Mouse (Mus musculus): ENCODE data around the gene Gm10638.

The Gm10638 gene

DNA sequence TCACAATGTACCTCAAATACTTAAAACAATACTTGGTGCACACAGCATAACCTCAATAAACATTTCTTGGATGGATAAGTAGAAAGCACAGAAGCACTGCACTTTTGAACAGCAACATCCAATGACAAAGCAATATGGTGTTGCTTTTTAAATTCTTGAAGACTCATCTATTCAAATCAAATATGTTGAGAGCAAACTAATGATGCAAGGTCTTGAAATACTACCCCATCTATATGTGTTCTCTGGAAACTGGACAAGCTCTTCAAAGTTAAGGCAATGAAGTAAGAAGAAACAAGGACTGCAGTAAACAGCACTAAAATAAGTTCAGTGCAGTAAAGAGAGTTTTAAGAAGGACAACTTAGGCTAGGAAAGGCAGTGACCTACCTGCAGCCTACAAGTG, 4.6 kb upstream of the Gm10638 start:
- DNase-seq = no peak

DNA sequence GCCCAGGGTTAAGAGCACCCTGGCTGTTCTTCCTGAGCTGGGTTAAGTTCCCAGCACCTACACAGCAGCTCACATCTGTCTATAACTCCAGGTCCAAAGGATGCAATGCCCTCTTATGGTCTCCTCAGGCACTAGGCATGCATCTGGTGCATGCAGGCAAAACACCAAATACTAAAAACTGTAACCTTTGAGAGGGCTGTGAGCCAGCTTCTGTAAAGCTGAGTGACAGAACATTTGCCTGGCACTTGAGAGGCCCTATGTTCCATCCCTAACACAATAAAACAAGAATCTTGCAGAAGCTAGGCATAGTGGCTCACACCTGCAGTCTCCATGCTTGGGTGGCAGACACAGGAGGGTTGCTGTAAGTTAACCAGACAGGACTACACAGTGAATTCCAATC, 3.9 kb upstream of the Gm10638 start:
- no peak for DNase-seq

DNA sequence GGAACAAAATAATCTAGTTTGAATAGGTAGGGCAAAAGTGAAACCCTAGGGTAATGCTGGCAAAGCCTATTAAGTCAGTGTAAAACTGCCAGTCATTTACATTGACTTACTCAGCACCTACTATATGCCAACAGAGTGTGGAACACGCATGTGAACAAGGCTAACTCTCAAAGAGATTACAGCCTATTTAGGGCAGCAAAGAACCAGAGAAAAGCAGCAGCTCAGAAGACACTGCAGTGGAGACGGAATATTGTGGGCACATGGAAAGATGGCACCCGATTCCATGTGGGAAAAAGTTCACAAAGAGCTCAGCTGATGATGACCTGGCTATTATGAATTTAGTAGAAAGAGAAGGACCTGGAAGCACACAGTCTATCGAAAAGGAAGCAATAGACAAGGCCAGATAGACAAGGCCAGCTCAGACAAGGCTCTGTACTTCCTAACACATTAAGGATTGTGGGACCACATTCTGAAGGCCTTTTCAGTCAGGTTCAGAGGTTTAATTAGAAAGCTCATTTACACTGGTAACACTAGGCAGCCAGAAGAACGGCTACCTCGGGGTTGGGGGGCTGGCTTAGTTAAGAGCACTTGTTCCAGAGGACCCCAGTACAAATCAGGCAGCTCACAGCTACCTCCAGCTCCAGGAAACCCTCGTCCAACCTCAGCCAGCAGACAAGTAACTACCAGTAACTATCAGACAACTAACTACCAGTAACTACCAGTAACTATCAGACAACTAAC, 2.7 kb upstream of the Gm10638 start:
- DNase-seq = no peak

DNA sequence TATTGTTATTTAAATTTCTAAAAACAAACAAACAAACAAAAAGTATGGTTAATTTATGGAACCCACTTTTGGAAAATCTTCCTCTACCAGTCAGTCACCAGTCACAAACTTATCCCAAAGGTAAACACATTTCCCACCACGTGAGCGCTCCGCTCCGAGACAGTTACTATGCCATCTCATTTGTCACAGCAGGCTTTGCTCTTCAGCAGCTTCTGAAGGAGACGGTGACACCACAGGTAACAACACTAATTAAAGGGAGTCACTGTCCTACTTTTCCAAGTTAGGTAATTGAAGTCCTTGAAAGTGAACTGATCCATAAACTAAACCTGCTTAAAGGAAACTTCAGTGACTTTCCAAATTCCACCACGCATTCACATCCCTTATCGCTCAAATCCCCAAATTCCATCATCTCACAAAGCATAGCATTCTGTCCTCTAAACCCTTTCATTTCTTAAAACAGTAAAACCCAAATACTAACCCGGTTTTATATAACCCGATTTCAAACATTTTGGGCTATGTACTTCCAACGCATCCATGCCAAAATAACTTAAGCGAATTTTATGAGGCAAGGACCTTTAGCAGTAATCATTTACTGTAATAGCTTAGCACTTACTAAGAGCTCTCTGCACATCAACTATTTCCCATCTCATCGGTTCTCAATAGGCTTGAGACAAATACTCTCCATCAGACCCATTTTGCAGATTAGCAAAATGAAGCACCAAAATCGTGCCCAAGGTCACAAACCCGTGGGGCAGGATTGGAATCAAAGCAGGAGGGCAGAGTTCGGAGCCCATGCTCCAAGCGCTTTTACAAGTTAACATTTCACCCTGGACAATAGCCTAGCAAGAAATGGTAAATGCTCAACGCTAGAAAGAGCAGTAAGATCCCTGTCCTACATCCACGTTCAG, 932 bp upstream of the Gm10638 start:
- no peak for DNase-seq

DNA sequence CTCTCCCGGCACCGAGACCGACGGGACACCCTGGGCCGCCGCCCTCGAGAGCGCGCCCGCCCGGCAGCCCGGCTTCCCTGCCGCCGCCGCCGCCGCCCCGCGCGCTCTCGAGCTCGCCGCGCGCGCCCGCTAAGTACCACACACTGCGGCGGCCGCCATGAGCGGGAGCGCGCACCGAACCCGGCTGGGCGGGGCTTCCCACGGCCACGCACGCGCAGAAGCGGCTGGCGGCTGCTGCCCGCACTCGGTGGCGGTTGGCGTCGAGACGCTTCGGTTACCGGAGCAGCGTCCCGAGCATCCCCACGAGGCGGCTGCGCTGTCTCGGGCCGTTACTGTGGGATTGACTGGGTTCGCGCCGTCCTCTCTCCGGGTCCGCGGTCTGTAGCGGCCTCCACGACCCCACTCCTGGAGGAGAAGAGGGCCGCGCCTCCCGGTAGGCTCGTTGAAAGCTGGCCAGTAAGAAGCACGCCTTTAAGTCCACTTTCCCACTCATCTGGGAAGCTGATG, 489 bp downstream of the Gm10638 start:
- DNase-seq = peak; percentile 95

DNA sequence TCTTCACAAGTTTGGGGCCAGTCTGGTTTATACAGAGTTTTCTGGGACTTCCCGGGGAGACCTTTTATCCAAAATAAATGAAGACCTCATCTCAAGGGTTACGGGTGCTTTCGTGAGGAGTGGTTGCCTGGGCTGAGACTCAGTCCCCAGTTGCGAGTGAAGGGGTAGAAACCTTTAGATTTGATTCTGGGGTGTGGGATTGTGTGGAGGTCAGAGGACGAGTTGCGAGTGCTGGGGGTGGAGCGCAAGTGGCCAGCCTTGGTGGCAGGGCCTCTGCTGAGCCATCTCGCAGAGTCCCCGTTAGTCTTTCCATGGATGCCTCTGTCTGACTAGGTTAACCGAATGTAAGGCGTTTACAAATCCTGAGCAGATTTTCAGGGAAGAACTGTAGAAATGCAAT, 1.0 kb downstream of the Gm10638 start:
- DNase-seq = peak; percentile 40

DNA sequence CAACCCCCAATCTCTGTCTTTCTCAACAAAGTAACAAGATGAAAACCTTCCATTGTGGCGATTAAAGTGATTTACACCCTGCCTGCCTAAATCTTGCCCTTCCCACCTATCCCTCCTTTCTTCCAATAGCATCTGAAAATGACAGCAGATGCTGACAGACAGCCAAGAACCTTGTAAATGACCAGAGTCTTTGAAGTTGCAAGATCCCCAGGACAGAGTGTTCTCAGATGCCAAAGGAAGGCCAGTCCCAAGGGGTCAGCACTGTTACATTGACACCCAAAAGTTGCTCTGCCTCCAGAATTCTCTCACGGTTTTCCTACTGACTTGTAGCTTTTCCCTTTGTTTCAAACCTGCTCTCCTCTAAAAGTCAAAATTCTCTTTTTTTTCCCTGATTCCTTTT, 4.3 kb downstream of the Gm10638 start:
- DNase-seq = no peak

GRCm38 (mm10) chr8:86756948-86757733, 11.6 kb downstream of the Gm10638 start:
- peak; percentile 64 for DNase-seq

GRCm38 (mm10) chr8:86758651-86759050, 13.2 kb downstream of the Gm10638 start:
- peak; percentile 38 for DNase-seq

DNA sequence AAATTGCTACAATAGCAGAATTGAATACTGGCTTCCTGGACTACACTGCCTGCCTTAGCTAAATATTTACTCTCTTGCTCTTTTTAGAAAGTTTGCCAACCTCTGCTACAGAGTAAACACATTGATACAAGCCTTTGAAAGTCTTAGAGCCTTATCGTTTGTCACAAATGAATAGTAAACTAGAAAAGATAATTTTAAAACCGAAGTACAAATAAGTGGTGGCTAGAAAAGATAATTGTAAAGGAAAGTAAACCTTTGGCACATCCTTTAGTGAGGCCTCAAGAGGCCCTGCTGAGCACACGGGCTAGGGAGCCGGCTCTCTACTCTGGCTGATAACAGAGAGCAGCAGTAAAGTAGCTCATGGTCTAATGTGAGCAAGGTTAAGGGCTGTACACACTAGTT, 13.6 kb downstream of the Gm10638 start:
- peak; percentile 38 for DNase-seq

DNA sequence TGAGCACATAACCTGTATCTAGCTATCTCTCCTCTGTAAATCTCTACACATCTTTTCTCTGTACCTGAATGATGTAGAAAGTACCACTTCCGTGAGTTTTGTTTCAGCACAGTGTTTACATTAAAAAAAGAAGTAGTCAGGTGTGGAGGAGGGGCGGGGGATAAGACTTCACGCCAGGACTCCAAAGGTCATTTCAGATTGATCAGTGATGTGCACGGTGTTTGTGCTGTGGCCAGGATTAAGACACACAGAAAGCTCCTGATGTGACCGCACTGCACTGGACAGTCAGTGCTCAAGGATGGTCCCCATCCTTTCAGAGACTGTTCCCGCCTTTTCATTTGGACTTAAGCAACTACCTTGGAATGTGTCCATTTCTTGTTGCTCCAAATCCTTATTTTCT, 15.2 kb downstream of the Gm10638 start:
- DNase-seq = no peak

GRCm38 (mm10) chr8:86762806-86763205, 17.3 kb downstream of the Gm10638 start:
- no peak for DNase-seq

- no peak for DNase-seq
Measured at GRCm38 (mm10) chr8:86765155-86765554, 19.7 kb downstream of the Gm10638 start.

- no peak for DNase-seq
Measured at GRCm38 (mm10) chr8:86765669-86766068, 20.2 kb downstream of the Gm10638 start.

DNA sequence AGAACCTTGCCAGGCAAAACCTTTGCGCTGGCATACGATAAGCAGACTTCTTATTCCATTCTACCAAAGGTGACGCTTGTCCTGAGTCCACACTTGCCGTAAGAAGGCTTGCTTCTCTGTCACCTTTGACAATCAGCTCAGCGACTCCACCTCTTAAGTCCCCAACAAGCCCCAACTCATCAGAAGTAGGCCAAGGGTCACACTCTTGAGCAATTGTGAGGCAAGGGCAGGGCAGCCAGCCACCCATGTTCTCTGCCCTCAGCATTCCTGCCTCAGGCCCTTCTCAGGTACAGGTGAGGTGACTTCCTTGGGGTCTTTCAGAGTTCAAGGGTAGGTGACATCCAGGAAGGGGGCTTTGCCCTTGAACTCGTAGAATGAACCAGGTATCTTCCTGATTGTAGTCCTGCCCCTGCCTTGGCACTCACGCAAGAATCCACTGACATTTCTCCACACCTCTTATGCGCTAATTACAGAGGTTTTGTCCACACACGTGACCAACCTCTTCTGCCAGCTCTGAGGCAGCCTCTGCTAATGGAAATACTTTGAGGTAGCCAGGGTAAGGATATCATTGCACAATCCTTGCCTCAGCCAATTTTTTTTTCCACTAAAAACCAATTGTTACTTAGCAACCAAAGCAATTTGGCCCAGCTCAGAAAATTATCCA, 21.2 kb downstream of the Gm10638 start:
- DNase-seq = peak; percentile 62

DNA sequence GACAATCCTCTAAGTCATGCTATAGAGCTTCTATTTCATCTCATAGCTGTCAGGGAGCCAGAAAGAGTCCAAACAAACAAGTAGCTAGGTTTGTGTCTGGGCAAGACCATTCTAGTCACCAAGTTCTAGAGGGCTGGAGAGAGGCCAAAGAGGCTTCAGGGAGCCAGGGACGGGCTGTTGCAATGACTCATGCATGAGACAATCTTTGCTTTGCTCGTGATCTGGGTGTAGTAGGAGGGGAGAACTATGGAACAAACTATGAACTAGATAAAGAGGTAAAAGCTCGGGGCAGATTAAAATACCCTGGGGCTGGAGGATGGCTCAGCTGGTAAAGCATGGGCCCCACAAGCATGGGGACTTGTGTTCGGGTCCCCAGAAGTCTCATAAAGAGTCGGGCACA, 23.0 kb downstream of the Gm10638 start:
- no peak for DNase-seq

DNA sequence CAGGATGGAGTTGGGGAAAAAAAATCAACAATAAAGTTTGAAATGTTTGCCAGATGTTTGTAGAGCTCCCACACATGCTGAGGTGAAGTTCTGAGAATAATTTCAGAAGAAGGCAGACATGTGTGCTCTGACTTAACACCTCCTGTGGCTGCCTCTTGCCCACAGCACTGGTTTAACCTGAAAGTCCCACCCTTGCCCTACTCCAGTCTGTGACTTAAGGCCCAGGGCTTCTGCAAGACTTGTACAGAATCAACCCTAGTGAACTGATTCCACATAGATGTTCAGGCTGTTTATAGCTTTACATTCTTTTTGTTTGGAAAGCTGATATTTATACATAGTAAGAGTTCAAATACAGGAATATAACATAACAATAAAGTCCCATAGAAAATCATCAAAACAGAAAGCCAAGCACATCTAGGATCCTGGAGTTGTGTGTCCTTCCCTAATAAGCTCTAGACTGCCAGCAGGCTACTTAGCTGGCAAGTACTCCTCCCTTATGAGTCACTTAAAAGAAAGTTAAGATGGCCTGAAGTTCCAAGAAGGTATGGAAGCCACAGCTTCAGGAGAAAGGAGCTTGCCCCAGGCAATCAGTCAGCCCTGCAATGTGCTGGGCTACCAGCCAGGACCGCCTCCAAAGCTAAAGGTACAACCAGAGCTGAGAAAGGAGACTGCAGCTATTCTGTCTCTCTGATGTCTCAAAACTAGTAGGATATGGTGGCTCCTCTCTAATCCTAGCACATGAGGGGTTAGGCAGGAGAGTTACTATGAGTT, 24.6 kb downstream of the Gm10638 start:
- peak; percentile 58 for DNase-seq

DNA sequence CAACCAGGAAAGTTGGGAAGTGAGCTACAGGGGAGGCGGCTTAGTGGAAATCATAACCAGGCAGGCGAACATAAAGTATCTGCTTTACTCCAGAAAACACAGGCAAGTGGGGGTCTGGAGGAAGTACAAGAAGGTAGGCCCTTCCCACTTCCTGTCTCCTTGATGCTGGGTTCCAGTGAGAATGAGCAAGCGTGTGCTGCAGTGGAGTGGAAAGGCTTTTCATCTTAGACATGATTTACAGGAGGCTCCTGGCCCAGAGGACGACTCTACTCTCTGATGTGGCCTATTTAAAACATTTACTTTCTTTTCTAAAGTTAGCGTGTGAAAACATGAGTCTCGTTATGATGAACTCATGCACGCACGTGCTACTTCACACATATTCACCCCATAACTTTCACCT, 33.7 kb downstream of the Gm10638 start:
- no peak for DNase-seq

DNA sequence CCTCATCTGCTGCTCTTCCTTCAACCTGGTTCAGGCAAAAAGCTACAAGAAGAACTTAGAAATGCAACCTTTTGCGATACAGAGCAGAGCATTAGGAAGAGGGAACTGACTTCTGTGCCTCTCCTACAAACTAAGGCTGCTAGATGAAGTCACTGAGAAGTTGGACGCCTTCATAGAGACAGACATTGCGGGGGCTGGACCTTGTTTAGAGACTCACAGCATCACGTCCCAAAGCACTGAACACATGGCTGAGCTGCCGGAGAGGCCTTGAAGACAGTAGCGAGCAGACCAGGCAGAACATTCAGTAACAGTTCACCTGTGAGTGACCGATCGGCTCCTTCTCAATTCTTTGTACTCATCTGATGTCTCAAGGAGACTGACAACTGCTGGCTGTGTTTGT, 35.6 kb downstream of the Gm10638 start:
- DNase-seq = no peak

DNA sequence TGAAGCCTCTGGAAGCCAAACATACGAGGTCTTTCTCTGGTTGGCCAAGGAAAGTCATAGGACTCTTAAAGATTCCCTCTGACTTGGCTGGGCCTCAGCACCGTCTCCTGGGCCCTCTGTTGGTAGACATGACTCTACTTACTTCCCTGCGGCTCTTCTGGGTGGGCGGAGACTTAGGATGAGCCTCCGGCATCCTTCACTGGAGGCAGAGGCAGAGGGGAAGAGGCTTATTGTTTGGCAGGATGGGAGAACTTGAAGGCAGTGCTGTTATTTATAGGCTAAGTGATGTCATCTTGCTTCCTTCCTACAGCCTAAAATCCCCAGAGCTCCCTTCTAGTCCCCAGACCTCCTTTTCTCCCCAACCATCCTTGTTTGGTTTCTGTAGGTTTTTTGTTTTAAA, 41.0 kb downstream of the Gm10638 start:
- peak; percentile 35 for DNase-seq

DNA sequence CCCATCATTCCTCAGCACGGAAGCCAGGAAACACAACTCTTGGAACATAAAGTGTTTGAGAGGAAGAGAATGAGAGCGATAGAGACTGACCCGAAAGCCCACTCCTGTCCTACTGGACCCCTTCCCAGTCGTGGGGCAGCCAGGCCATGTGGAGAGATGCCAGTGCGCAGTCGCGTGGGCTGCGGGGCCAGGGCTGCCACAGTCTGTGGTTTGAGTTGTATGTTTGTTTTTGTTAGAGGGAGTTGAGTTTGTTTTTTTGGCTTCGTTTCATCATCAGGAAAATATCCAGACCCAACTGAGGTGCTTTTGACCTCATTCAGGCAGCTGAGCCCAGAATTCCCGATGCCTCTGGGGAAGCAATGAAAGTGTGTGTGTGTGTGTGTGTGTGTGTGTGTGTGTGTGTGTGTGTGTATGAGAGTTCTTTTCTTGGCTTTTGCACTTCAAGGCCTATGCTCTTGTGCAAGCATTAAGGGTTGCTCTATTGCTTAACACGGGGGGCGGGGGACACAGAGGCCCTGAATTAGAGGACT, 42.5 kb downstream of the Gm10638 start:
- DNase-seq = peak; percentile 11

- no peak for DNase-seq
Measured at GRCm38 (mm10) chr8:86789576-86789975, 44.1 kb downstream of the Gm10638 start.

All from kidney, adult 9 months (tissue).